Mouse (Mus musculus) 3134 (cell line): ENCODE measurements at regions not wholly inside any gene's neighbourhood (a gene's known extent, or its start where the extent isn't known, plus 50 kb on each side); places are given as distances from the start of the nearest gene placed in this dataset.

Source experiments
- DNase-seq: peaks from one replicate; pipeline ENCODE4 v3.0.0-alpha.2; 2011; ENCODE audit warnings: low spot score; ENCODE audit not compliant: insufficient read length; ENCODE audit errors: extremely low read depth

DNA sequence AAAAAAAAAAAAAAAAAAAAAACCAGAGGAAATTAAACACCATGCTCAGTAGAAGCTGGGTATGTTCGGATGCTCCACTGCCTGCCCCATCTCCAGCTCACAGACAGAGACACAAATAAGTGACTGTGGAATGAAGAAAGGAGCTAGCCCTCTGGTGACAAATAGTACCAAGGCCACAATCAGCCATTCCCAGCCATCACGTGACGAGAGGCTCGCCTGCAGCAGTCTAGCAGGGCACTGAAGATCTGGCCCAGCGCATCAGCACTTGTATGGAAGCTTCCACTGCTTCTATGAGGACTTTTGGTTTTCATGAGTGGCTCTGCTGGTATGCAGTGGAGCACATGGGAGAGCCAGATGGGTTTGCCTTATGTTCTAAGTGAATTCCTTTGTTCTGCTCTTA lies 68.6 kb upstream of the Rgma start:
- no peak for DNase-seq

DNA sequence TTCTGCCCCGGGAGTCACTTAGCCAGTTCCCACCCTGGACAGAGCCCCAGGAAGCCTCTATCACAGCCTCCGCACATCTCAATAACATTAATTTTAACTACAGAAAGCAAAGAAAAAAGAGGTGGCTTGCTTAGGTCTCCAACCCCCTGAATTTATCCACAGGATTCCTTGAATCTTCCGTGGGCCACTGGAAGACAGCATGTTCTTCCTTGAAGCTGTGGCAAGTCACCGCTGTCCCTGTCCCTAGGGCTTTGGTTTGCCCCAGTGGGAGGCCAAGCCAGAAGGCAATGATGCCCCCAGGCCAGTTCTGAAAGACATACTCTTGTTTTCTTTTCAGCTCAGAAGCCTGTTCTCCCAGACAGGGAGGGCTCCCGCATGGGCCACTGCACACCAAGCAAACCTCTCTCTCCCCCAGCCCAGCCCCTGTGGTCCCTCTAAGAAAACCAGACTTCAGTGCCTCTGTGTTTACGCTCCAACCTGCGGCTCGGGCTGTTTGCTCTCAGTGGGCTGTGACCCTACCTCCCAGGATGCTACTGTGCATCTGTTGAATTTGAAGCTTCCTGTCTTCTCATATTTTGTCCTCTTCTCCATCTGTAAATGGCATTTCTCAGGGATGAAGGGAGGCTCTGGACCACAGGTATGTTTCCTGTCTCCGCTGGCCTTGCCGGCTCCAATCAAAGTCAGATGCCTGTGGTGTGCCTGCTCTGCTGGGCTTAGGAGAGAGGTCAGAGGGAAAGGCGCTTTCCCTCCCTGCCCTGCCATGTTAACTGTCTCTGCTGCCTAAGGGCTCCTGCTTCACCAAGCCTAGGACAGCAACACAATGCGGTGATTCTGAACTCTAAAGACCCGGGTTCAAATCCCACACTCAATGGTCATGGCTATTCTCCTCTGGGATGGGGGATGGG lies 67.5 kb upstream of the Rgma start:
- DNase-seq, result no peak

DNA sequence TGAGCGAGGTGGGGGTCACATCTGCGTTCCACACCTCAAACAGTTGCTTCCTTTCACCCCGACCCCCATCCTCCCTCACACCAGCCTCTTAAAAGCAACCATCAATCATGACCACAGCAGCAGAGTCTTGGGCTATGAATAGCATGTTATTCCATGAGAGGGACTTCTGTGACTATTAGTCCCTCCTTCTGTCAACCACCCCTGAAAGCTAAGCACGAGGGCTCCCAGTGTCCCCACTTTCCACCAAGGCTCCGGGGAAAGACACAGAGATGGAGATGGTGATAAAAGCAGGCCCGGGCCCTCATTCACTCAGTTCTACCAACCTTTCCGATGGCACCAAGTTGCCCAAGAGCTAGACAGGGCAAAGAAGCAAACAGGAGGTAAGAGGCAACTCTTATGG lies 66.3 kb upstream of the Rgma start:
- DNase-seq, result no peak

GRCm38 (mm10) chr7:73310056-73310455 lies 65.3 kb upstream of the Rgma start:
- no peak for DNase-seq

GRCm38 (mm10) chr7:73310581-73311136 lies 64.7 kb upstream of the Rgma start:
- DNase-seq, result no peak

GRCm38 (mm10) chr7:73315555-73315954 lies 59.8 kb upstream of the Rgma start:
- no peak for DNase-seq

- DNase-seq, result no peak
Observed at GRCm38 (mm10) chr7:73317574-73317973, 57.7 kb upstream of the Rgma start.

DNA sequence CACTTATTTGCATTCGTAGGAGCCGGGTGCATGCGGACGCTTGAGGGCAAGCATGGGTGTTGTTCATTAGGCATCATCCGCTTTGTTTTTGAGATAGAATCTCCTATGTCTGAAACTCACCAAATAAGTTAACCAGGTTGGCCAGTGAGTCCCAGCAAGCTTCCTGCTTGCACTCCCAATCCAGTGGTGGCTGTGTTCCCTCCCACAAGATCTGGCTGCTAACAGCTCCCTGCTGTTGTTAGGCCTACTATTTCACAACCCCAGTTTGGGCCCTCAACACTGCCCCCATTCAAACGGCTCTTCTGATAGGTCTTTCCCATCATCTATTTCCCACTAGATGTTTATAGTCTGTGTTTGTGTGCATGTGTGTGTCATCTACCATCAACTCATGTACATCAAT lies 56.3 kb upstream of the Rgma start:
- DNase-seq, result no peak

DNA sequence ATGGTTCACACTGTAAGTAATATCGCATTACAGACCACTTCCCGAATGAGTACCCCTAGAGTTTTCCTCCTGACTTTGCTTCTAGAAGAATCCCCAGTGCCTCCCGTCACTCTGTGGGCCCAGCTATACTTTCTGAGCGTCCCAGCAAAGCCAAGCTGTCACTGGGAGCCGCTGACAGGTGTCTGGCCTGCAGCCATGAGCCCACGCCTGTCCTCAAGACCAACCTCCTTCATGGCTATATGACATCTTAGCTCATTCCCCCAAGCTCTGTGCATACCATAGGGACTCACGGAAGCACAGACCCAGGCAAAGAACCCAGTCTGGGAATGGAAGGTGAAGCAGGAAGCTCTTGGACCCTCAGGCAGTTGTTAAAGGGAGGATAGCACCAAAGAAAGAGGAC lies 55.3 kb upstream of the Rgma start:
- no peak for DNase-seq

- no peak for DNase-seq
Observed at GRCm38 (mm10) chr7:73322466-73323151, 52.7 kb upstream of the Rgma start.

DNA sequence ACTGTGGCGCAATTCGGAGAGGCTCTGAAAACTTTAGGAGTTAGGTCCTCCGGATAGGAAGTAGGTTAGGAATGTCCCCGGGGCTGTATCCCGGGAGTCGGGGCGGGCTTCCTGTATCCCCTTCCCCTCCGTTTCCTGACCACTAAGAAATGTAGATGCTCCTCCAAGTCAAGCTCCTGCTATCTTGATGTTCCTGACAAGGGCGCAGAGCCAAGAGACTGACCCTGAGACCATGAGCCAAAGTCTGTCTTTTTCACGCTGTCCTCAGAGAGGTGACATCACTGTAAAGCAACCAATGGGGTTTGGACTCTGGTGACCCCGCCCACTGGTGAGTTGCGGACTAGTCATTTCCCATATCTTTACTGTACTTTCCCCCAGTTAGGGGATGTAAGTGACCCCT lies 51.8 kb upstream of the Rgma start:
- no peak for DNase-seq

DNA sequence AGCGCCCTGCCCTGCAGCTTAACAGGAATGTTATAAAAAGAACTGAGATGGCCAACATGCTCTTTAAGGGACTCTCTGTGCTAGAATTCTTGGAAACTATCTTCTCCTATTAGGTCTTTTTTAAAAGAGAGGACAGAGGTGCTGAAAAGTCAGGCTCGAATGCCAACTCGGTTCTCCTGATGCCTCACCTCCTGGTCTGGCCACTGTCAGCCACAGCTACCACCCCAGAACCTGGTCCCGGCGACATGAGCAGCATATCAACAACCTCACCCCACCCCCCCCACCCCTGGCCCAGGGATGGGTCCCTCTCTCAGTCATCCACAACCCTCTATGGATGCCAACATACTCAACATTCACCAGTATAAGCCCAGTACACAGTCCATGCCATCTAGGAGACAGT lies 49.8 kb upstream of the Rgma start:
- no peak for DNase-seq
